Mouse (Mus musculus): ENCODE measurements around the gene Akap3. TPM values are rescaled to one million over a fixed set of nuclear protein-coding genes. Genes with fewer than 3 reads are reported as not detected.

The Akap3 gene
- not detected for total RNA-seq (2023)

GRCm38 (mm10) chr6:126852881-126853280 lies at the start of gene Akap3:
Gene Akap3, plus strand, starts transcription at chr6:126853098.

GRCm38 (mm10) chr6:126848712-126849704 lies 3.9 kb upstream of the Akap3 start, which contains the start of gene Ndufa9:
Gene Ndufa9, minus strand, starts transcription at chr6:126849136.

GRCm38 (mm10) chr6:126921111-126921881 lies 68.4 kb downstream of the Akap3 start, which contains the start of gene Dyrk4:
Gene Dyrk4, minus strand, starts transcription at chr6:126921839.

Other genes starting within 250 kb of the Akap3 start
- gene Kcna1, start 206.7 kb upstream of the Akap3 start, total RNA-seq (2023) = not detected
- under 1 TPM; 0.20 to 0.41 TPM for gene Kcna6, start 112.4 kb upstream of the Akap3 start, total RNA-seq (2023)
- gene Ndufa9, start 4.0 kb upstream of the Akap3 start, total RNA-seq (2023) = 10 to 100 TPM; 70.2 to 75.8 TPM
- 1 to 10 TPM in 1 of 2 experiments, under 1 TPM in 1; 0.74 to 2.1 TPM for gene Dyrk4, start 68.7 kb downstream of the Akap3 start, total RNA-seq (2023)
- gene Rad51ap1, start 86.5 kb downstream of the Akap3 start, total RNA-seq (2023) = 1 to 10 TPM; 2.9 to 4.3 TPM
- 10 to 100 TPM; 21.4 to 23.4 TPM for gene D6Wsu163e, start 86.9 kb downstream of the Akap3 start, total RNA-seq (2023)
- not detected for gene Fgf6, start 162.5 kb downstream of the Akap3 start, total RNA-seq (2023)
- gene Fgf23, start 219.8 kb downstream of the Akap3 start, total RNA-seq (2023) = not detected